In genomic region chr9:75435918-75436317, GRCm38 (mm10) we compare ENCODE assay signal across 8 mouse cellular contexts. TPM values are rescaled to one million over a fixed set of nuclear protein-coding genes. Genes with fewer than 3 reads are reported as not detected.
DNase-seq lines count a peak whose midpoint lies in the region; ATAC-seq and TF ChIP-seq lines count a peak whose summit lies in the region.

No protein-coding gene starts in this region.

- peak; percentile 29; the same call in 1 of the 2 replicates for ATAC-seq in embryonic facial prominence, embryonic 12.5 days (ENCODE audit: insufficient number of reproducible peaks, insufficient read depth, low FRiP score, low TSS enrichment)
- peak; percentile 74 for ATAC-seq in monocyte, adult 5-6 weeks (replicated peaks; ENCODE audit: insufficient number of reproducible peaks, low FRiP score, low TSS enrichment, poor library complexity, severe bottlenecking)

- no peak overlapping the region for H3K4me3 ChIP-seq in embryonic facial prominence, embryonic 12.5 days
- H3K4me3 ChIP-seq in liver, adult 2 months (ENCODE audit: insufficient read depth, low read depth, low read length): no peak overlapping the region

- H3K36me3 ChIP-seq in embryonic facial prominence, embryonic 12.5 days: no peaks in the 10 kb centered on the region
- no peaks in the 10 kb centered on the region for H3K36me3 ChIP-seq in liver, adult 2 months (ENCODE audit: control insufficient read depth, insufficient read depth, low read length)
- H3K36me3 ChIP-seq in splenic B cell, adult 2 months (ENCODE audit: control insufficient read depth, insufficient read depth, low read length, poor library complexity, severe bottlenecking): no peaks in the 10 kb centered on the region

- no peak for TF ChIP-seq CTCF in liver, adult 2 months (IDR thresholded peaks at IDR 0.05; ENCODE audit: low read depth, low read length)

- H3K4me2 ChIP-seq in embryonic facial prominence, embryonic 12.5 days (replicated peaks): peak overlapping the region; percentile 29; the same call in 1 of the 2 replicates

- DNase-seq in 416B (ENCODE audit: low read depth): peak; percentile 96
- DNase-seq in adrenal gland, adult 18-20 months (ENCODE audit: low spot score in 2 of 2): peak; percentile 54 to 64
- peak; percentile 91 for DNase-seq in heart, adult 8-10 months (ENCODE audit: low spot score)
- peak; percentile 84 for DNase-seq in kidney, adult 9 months
- peak; percentile 72 for DNase-seq in liver, adult 2 months (ENCODE audit: extremely low read depth, low read depth, low spot score)
- DNase-seq in splenic B cell, adult 2 months (ENCODE audit: low read depth, low spot score): peak; percentile 54

- H3K9ac ChIP-seq in embryonic facial prominence, embryonic 12.5 days: no peak overlapping the region
- H3K9ac ChIP-seq in liver, adult 2 months (ENCODE audit: low read depth, low read length): 0 out of 2 replicates have a peak overlapping the region, but pooled peaks have one; percentile 17

- H3K79me2 ChIP-seq in liver, adult 2 months (ENCODE audit: control insufficient read depth, insufficient read depth, low read length): no peaks in the 10 kb centered on the region

- H3K27ac ChIP-seq in embryonic facial prominence, embryonic 12.5 days: no peak overlapping the region
- H3K27ac ChIP-seq in liver, adult 2 months (replicated peaks; ENCODE audit: insufficient read depth, low read depth, low read length): peak overlapping the region; percentile 46

- no peaks in the 10 kb centered on the region for H3K27me3 ChIP-seq in embryonic facial prominence, embryonic 12.5 days
- H3K27me3 ChIP-seq in liver, adult 2 months (ENCODE audit: control insufficient read depth, insufficient read depth, low read length): no peaks in the 10 kb centered on the region
- H3K27me3 ChIP-seq in splenic B cell, adult 2 months (ENCODE audit: control insufficient read depth, insufficient read depth, low read length, poor library complexity, severe bottlenecking): no peaks in the 10 kb centered on the region; the same call in 1 of the 2 replicates

- H3K4me1 ChIP-seq in embryonic facial prominence, embryonic 12.5 days: peaks cover 8% of the 10 kb centered on the region
- H3K4me1 ChIP-seq in liver, adult 2 months (ENCODE audit: control insufficient read depth, insufficient read depth, low read length): peaks cover 4% of the 10 kb centered on the region

- H3K9me3 ChIP-seq in embryonic facial prominence, embryonic 12.5 days: no peaks in the 10 kb centered on the region

- TF ChIP-seq POLR2A in liver, adult 2 months (IDR thresholded peaks at IDR 0.05; ENCODE audit: extremely low read depth, insufficient read depth, low read length): no peak

- whole genome bisulfite sequencing in embryonic facial prominence, embryonic 12.5 days: 6% methylated on average over 12 of the region's 12 CpGs
- 11% methylated on average over 12 of the region's 12 CpGs for WGBS in liver, adult 2 months

RNA-seq across cellular contexts. Expression of gene Leo1, which starts 5.4 kb away (rescaled TPM):
- total RNA-seq in adrenal gland, adult 18-20 months (2021): 10 to 100 TPM; 25.5 to 34.6 TPM
- 52.7 and 53.5 TPM in 2 replicates for polyA plus RNA-seq in embryonic facial prominence, embryonic 12.5 days (2016; fragmentation: Nextera tagmentation; extraction: Ambion mirVana)
- 10 to 100 TPM in 3 of 4 experiments, 1 to 10 TPM in 1; 8.9 to 14.0 (median 12.8) TPM for total RNA-seq in heart, adult 8-10 months (2022)
- total RNA-seq in liver, adult 2 months (2014; rRNA removed): 5.2 and 6.3 TPM in 2 replicates
- polyA plus RNA-seq in liver, adult 2 months (2012; rRNA removed): 2.1 and 3.1 TPM in 2 replicates
- 23.8 to 36.2 TPM (median 25.0 TPM) in 3 replicates for total RNA-seq in monocyte, adult 5-6 weeks (2017)

RNA-seq across cellular contexts. Expression of gene Mapk6, which starts 26.1 kb away (rescaled TPM):
- 10 to 100 TPM; 33.4 to 41.4 TPM for total RNA-seq in adrenal gland, adult 18-20 months (2021)
- polyA plus RNA-seq in embryonic facial prominence, embryonic 12.5 days (2016; fragmentation: Nextera tagmentation; extraction: Ambion mirVana): 97.1 and 100 TPM in 2 replicates
- total RNA-seq in heart, adult 8-10 months (2022): 10 to 100 TPM; 21.8 to 25.3 (median 22.6) TPM
- 21.1 and 21.2 TPM in 2 replicates for total RNA-seq in liver, adult 2 months (2014; rRNA removed)
- 10.0 and 11.1 TPM in 2 replicates for polyA plus RNA-seq in liver, adult 2 months (2012; rRNA removed)
- total RNA-seq in monocyte, adult 5-6 weeks (2017): 51.7 to 80.9 TPM (median 59.9 TPM) in 3 replicates
